Mouse (Mus musculus): Measurements from ENCODE around the gene Dbn1. TPM values are rescaled to one million over a fixed set of nuclear protein-coding genes. Genes with fewer than 3 reads are reported as not detected.
A peak's percentile ranks its signal among the peaks of the same experiment; 100 is the strongest.

Gene Dbn1
- polyA plus RNA-seq, 1 experiment: 8.3 TPM

- peak overlapping the region; percentile 51 for H3K4me3 ChIP-seq (ENCODE audit: insufficient read depth, low read depth, low read length)
- H3K4me1 ChIP-seq (ENCODE audit: control insufficient read depth, insufficient read depth, insufficient read length, low read length): peaks cover 6% of the 10 kb centered on the region; the same call in 1 of the 2 replicates
- no peak overlapping the region for H3K27ac ChIP-seq (replicated peaks; ENCODE audit: low read depth, low read length)
These were observed 24.4 kb downstream of the Dbn1 start for GRCm38 (mm10) chr13:55463399-55464026.

GRCm38 (mm10) chr13:55462965-55463364 lies 24.9 kb downstream of the Dbn1 start:
- Histone ChIP-seq H3K4me3 (ENCODE audit: insufficient read depth, low read depth, low read length) (no peak overlapping the region), H3K27ac (replicated peaks; ENCODE audit: low read depth, low read length) (no peak overlapping the region), H3K4me1 (ENCODE audit: control insufficient read depth, insufficient read depth, insufficient read length, low read length) (peaks cover 6% of the 10 kb centered on the region; the same call in 1 of the 2 replicates)

GRCm38 (mm10) chr13:55451785-55452549 lies 35.9 kb downstream of the Dbn1 start:
- Histone ChIP-seq H3K4me3 (ENCODE audit: insufficient read depth, low read depth, low read length) (no peak overlapping the region), H3K27ac (replicated peaks; ENCODE audit: low read depth, low read length) (no peak overlapping the region), H3K4me1 (ENCODE audit: control insufficient read depth, insufficient read depth, insufficient read length, low read length) (peaks cover 23% of the 10 kb centered on the region)

GRCm38 (mm10) chr13:55451296-55451695 lies 36.6 kb downstream of the Dbn1 start:
- Histone ChIP-seq H3K4me3 (ENCODE audit: insufficient read depth, low read depth, low read length) (no peak overlapping the region), H3K4me1 (ENCODE audit: control insufficient read depth, insufficient read depth, insufficient read length, low read length) (peaks cover 29% of the 10 kb centered on the region), H3K27ac (replicated peaks; ENCODE audit: low read depth, low read length) (no peak overlapping the region)

- no peak overlapping the region for H3K27ac ChIP-seq (replicated peaks; ENCODE audit: low read depth, low read length)
- peaks cover 32% of the 10 kb centered on the region for H3K4me1 ChIP-seq (ENCODE audit: control insufficient read depth, insufficient read depth, insufficient read length, low read length)
- H3K4me3 ChIP-seq (ENCODE audit: insufficient read depth, low read depth, low read length): no peak overlapping the region
These were observed 37.4 kb downstream of the Dbn1 start for GRCm38 (mm10) chr13:55450511-55450980.

GRCm38 (mm10) chr13:55449679-55450441 lies 38.1 kb downstream of the Dbn1 start:
- H3K27ac ChIP-seq (replicated peaks; ENCODE audit: low read depth, low read length): no peak overlapping the region
- no peak overlapping the region for H3K4me3 ChIP-seq (ENCODE audit: insufficient read depth, low read depth, low read length)
- H3K4me1 ChIP-seq (ENCODE audit: control insufficient read depth, insufficient read depth, insufficient read length, low read length): peaks cover 32% of the 10 kb centered on the region

- H3K4me1 ChIP-seq (ENCODE audit: control insufficient read depth, insufficient read depth, insufficient read length, low read length): peaks cover 32% of the 10 kb centered on the region
- H3K4me3 ChIP-seq (ENCODE audit: insufficient read depth, low read depth, low read length): no peak overlapping the region
- H3K27ac ChIP-seq (replicated peaks; ENCODE audit: low read depth, low read length): no peak overlapping the region
These were observed 38.7 kb downstream of the Dbn1 start for GRCm38 (mm10) chr13:55449205-55449604.

- peaks cover 39% of the 10 kb centered on the region for H3K4me1 ChIP-seq (ENCODE audit: control insufficient read depth, insufficient read depth, insufficient read length, low read length)
These were observed 39.8 kb downstream of the Dbn1 start for GRCm38 (mm10) chr13:55448131-55448530.

GRCm38 (mm10) chr13:55447543-55447943 lies 40.4 kb downstream of the Dbn1 start:
- peaks cover 44% of the 10 kb centered on the region for H3K4me1 ChIP-seq (ENCODE audit: control insufficient read depth, insufficient read depth, insufficient read length, low read length)
- peak overlapping the region; percentile 59 for H3K27ac ChIP-seq (replicated peaks; ENCODE audit: low read depth, low read length)
- H3K4me3 ChIP-seq (ENCODE audit: insufficient read depth, low read depth, low read length): peak overlapping the region; percentile 17

More at GRCm38 (mm10) chr13:55448131-55448530, 39.8 kb downstream of the Dbn1 start:
- Histone ChIP-seq H3K27ac (replicated peaks; ENCODE audit: low read depth, low read length) (no peak overlapping the region), H3K4me3 (ENCODE audit: insufficient read depth, low read depth, low read length) (no peak overlapping the region)

- peak overlapping the region; percentile 82 for H3K4me3 ChIP-seq (ENCODE audit: insufficient read depth, low read depth, low read length)
These were observed 41.3 kb downstream of the Dbn1 start for GRCm38 (mm10) chr13:55446483-55447105.

GRCm38 (mm10) chr13:55445361-55446091 lies 42.4 kb downstream of the Dbn1 start:
- Histone ChIP-seq H3K4me1 (ENCODE audit: control insufficient read depth, insufficient read depth, insufficient read length, low read length) (peaks cover 44% of the 10 kb centered on the region), H3K27ac (replicated peaks; ENCODE audit: low read depth, low read length) (peak overlapping the region; percentile 76), H3K4me3 (ENCODE audit: insufficient read depth, low read depth, low read length) (peak overlapping the region; percentile 82)

More at GRCm38 (mm10) chr13:55446483-55447105, 41.3 kb downstream of the Dbn1 start:
- Histone ChIP-seq H3K4me1 (ENCODE audit: control insufficient read depth, insufficient read depth, insufficient read length, low read length) (peaks cover 46% of the 10 kb centered on the region), H3K27ac (replicated peaks; ENCODE audit: low read depth, low read length) (peak overlapping the region; percentile 59)

GRCm38 (mm10) chr13:55444937-55445315 lies 43.0 kb downstream of the Dbn1 start, which contains the start of gene Grk6:
Grk6 (plus strand) TSS chr13:55445072.
- Histone ChIP-seq H3K27ac (replicated peaks; ENCODE audit: low read depth, low read length) (peak within 1 kb of the TSS; percentile 100), H3K4me3 (ENCODE audit: insufficient read depth, low read depth, low read length) (peak within 1 kb of the TSS; percentile 82), H3K4me1 (ENCODE audit: control insufficient read depth, insufficient read depth, insufficient read length, low read length) (peaks cover 44% of the 10 kb centered on the region)

GRCm38 (mm10) chr13:55444286-55444936 lies 43.5 kb downstream of the Dbn1 start:
- peak overlapping the region; percentile 100 for H3K27ac ChIP-seq (replicated peaks; ENCODE audit: low read depth, low read length)
- peaks cover 40% of the 10 kb centered on the region for H3K4me1 ChIP-seq (ENCODE audit: control insufficient read depth, insufficient read depth, insufficient read length, low read length)
- peak overlapping the region; percentile 79 for H3K4me3 ChIP-seq (ENCODE audit: insufficient read depth, low read depth, low read length)

Data from brown adipose tissue, adult 24 weeks (tissue).